Comparison of ENCODE assay signal across 13 mouse cellular contexts in genomic region chr11:98873900-98874299, GRCm38 (mm10). TPM values are rescaled to one million over a fixed set of nuclear protein-coding genes. Genes with fewer than 3 reads are reported as not detected.
DNase-seq lines count a peak whose midpoint lies in the region; ATAC-seq and TF ChIP-seq lines count a peak whose summit lies in the region.
"Had no signal": no experiment of that assay in that cellular context is flagged by ENCODE, and none has a peak within 500 bp of the region (broad histone marks: within the 10 kb centered on the region; RNA-seq: fewer than 3 reads in every experiment).

No protein-coding gene starts in this region.

- TF ChIP-seq CTCF in kidney, adult 2 months (conservative IDR thresholded peaks at IDR 0.05; ENCODE audit: insufficient read depth, insufficient read length, low read depth, low read length): no peak
- TF ChIP-seq CTCF in small intestine, adult 2 months (IDR thresholded peaks at IDR 0.05; ENCODE audit: extremely low read depth, insufficient read length, insufficient replicate concordance, low read depth, low read length): no peak

- 70% methylated on average over 9 of the region's 9 CpGs for WGBS in kidney, adult 2 months
- WGBS in liver, embryonic 16.5 days (ENCODE audit: insufficient replicate concordance): 59% methylated on average over 9 of the region's 9 CpGs
- WGBS in small intestine, adult 2 months: 23% methylated on average over 9 of the region's 9 CpGs

- H3K4me1 ChIP-seq in kidney, adult 2 months (ENCODE audit: control insufficient read depth, insufficient read depth, low read length): peaks cover 10% of the 10 kb centered on the region; the same call in 1 of the 2 replicates
- H3K4me1 ChIP-seq in liver, embryonic 16.5 days (ENCODE audit: control insufficient read depth, low read depth, low read length): peaks cover 8% of the 10 kb centered on the region
- H3K4me1 ChIP-seq in small intestine, adult 2 months (ENCODE audit: control insufficient read depth, insufficient read depth, insufficient read length, low read length): peaks cover 23% of the 10 kb centered on the region

- no peak overlapping the region for H3K4me3 ChIP-seq in kidney, adult 2 months (ENCODE audit: insufficient read depth, low read depth, low read length)
- H3K4me3 ChIP-seq in liver, embryonic 16.5 days (ENCODE audit: low read depth, low read length): no peak overlapping the region
- H3K4me3 ChIP-seq in small intestine, adult 2 months (ENCODE audit: low read depth, low read length): no peak overlapping the region

- H3K9me3 ChIP-seq in liver, embryonic 16.5 days (replicated peaks; ENCODE audit: control insufficient read depth, low read length): no peaks in the 10 kb centered on the region

- DNase-seq in kidney, adult 2 months: peak; percentile 33
- no peak for DNase-seq in kidney, adult 11 months
- DNase-seq in ovary, postnatal 36 days (ENCODE audit: low spot score): no peak
- DNase-seq in cerebellum, postnatal 36 days: no peak
- DNase-seq in layer of hippocampus, postnatal 10 days (ENCODE audit: low spot score in 2 of 2): no peak
- DNase-seq: cerebellum, adult 11-12 months; gastrocnemius, postnatal 36 days; retina, postnatal 1 day; thymus, adult 18-20 months had no signal

- no peaks in the 10 kb centered on the region for H3K27me3 ChIP-seq in kidney, adult 2 months (replicated peaks; ENCODE audit: control insufficient read depth, insufficient read depth, low read length)
- no peaks in the 10 kb centered on the region for H3K27me3 ChIP-seq in liver, embryonic 16.5 days (ENCODE audit: control insufficient read depth, insufficient read depth, low read depth, low read length)
- H3K27me3 ChIP-seq in small intestine, adult 2 months (ENCODE audit: control insufficient read depth, insufficient read depth, low read length): no peaks in the 10 kb centered on the region

- no peak for TF ChIP-seq POLR2A in kidney, adult 2 months (IDR thresholded peaks at IDR 0.05; ENCODE audit: low read depth, low read length)
- TF ChIP-seq POLR2A in small intestine, adult 2 months (IDR thresholded peaks at IDR 0.05; ENCODE audit: low read depth, low read length): no peak

- no peaks in the 10 kb centered on the region for H3K36me3 ChIP-seq in kidney, adult 2 months (ENCODE audit: control insufficient read depth, insufficient read depth, low read length)
- no peaks in the 10 kb centered on the region for H3K36me3 ChIP-seq in liver, embryonic 16.5 days (ENCODE audit: control insufficient read depth, insufficient read depth)
- H3K36me3 ChIP-seq in small intestine, adult 2 months (ENCODE audit: control insufficient read depth, insufficient read depth, low read length): peaks cover 13% of the 10 kb centered on the region

- ATAC-seq in erythroid progenitor cell, adult 5-6 weeks (replicated peaks; ENCODE audit: low FRiP score, poor library complexity, severe bottlenecking): peak; percentile 98
- ATAC-seq in liver, embryonic 16.5 days (ENCODE audit: low read depth): peak; percentile 68; the same call in 1 of the 2 replicates

- H3K4me2 ChIP-seq in liver, embryonic 16.5 days (ENCODE audit: low read depth, low read length): no peak overlapping the region

- no peak overlapping the region for H3K9ac ChIP-seq in liver, embryonic 16.5 days (ENCODE audit: low read depth, low read length)

- no peak overlapping the region for H3K27ac ChIP-seq in kidney, adult 2 months (ENCODE audit: insufficient read depth, low read depth, low read length)
- peak overlapping the region; percentile 19; the same call in 1 of the 2 replicates for H3K27ac ChIP-seq in liver, embryonic 16.5 days (ENCODE audit: low read length)
- H3K27ac ChIP-seq in small intestine, adult 2 months (ENCODE audit: insufficient read depth, low read depth, low read length): peak overlapping the region; percentile 85
- H3K27ac ChIP-seq: kidney, postnatal 0 days had no signal

RNA-seq across cellular contexts. Expression of gene Wipf2, which starts 10.5 kb away (rescaled TPM):
- 8.7 and 9.9 TPM in 2 replicates for polyA plus RNA-seq in kidney, adult 2 months (2012; rRNA removed)
- total RNA-seq in erythroid progenitor cell, adult 5-6 weeks (2015; ENCODE audit: low replicate concordance): 15.1 and 36.0 TPM in 2 replicates
- 8.2 and 8.9 TPM in 2 replicates for total RNA-seq in erythroid progenitor cell, adult 5-6 weeks (2017; ENCODE audit: low replicate concordance)
- 1.2 and 1.6 TPM in 2 replicates for polyA plus RNA-seq in liver, embryonic 16.5 days (2015; fragmentation: Nextera tagmentation; extraction: Ambion mirVana)
- 11.4 and 27.3 TPM in 2 replicates for polyA plus RNA-seq in small intestine, adult 2 months (2012; rRNA removed)
- 10 to 100 TPM; 29.7 to 30.9 TPM for total RNA-seq in layer of hippocampus, postnatal 10 days (2021)

RNA-seq across cellular contexts. Expression of gene Cdc6, which starts 33.7 kb away (rescaled TPM):
- 0.11 and 0.14 TPM in 2 replicates for polyA plus RNA-seq in kidney, adult 2 months (2012; rRNA removed)
- total RNA-seq in erythroid progenitor cell, adult 5-6 weeks (2015; ENCODE audit: low replicate concordance): 72.4 and 84.3 TPM in 2 replicates
- total RNA-seq in erythroid progenitor cell, adult 5-6 weeks (2017; ENCODE audit: low replicate concordance): 96.1 and 116 TPM in 2 replicates
- 52.7 and 57.3 TPM in 2 replicates for polyA plus RNA-seq in liver, embryonic 16.5 days (2015; fragmentation: Nextera tagmentation; extraction: Ambion mirVana)
- polyA plus RNA-seq in small intestine, adult 2 months (2012; rRNA removed): 0.37 and 0.65 TPM in 2 replicates
- total RNA-seq in layer of hippocampus, postnatal 10 days (2021): 1 to 10 TPM; 1.1 to 2.2 TPM

RNA-seq across cellular contexts. Expression of gene Rapgefl1, which starts 37.3 kb away (rescaled TPM):
- polyA plus RNA-seq in kidney, adult 2 months (2012; rRNA removed): 4.2 and 4.7 TPM in 2 replicates
- total RNA-seq in erythroid progenitor cell, adult 5-6 weeks (2015; ENCODE audit: low replicate concordance): 6.7 TPM in 1 of 2 replicates, not detected in the other
- 1.5 TPM in 1 of 2 replicates, not detected in the other for total RNA-seq in erythroid progenitor cell, adult 5-6 weeks (2017; ENCODE audit: low replicate concordance)
- polyA plus RNA-seq in liver, embryonic 16.5 days (2015; fragmentation: Nextera tagmentation; extraction: Ambion mirVana): 0.06 and 0.18 TPM in 2 replicates
- polyA plus RNA-seq in small intestine, adult 2 months (2012; rRNA removed): 11.4 and 47.6 TPM in 2 replicates
- 100 to 1,000 TPM; 148 to 154 TPM for total RNA-seq in layer of hippocampus, postnatal 10 days (2021)

RNA-seq across cellular contexts. Expression of gene Rara, which starts 53.7 kb away (rescaled TPM):
- 18.0 and 19.6 TPM in 2 replicates for polyA plus RNA-seq in kidney, adult 2 months (2012; rRNA removed)
- 4.3 and 18.4 TPM in 2 replicates for total RNA-seq in erythroid progenitor cell, adult 5-6 weeks (2015; ENCODE audit: low replicate concordance)
- total RNA-seq in erythroid progenitor cell, adult 5-6 weeks (2017; ENCODE audit: low replicate concordance): 0.51 and 1.4 TPM in 2 replicates
- polyA plus RNA-seq in liver, embryonic 16.5 days (2015; fragmentation: Nextera tagmentation; extraction: Ambion mirVana): 4.2 and 5.4 TPM in 2 replicates
- polyA plus RNA-seq in small intestine, adult 2 months (2012; rRNA removed): 25.3 and 56.3 TPM in 2 replicates
- 10 to 100 TPM; 21.7 to 24.0 TPM for total RNA-seq in layer of hippocampus, postnatal 10 days (2021)

Comparison
In these comparisons a context has a peak if more than half of its experiments do, and no peak if none do; other contexts are left out.
1. RNA of gene Cdc6, which starts 33.7 kb away (polyA plus RNA-seq): 52.7 to 57.3 TPM in liver, embryonic 16.5 days; 0.37 to 0.65 TPM in small intestine, adult 2 months and 0.11 to 0.14 TPM in kidney, adult 2 months; every median in the first group is over 10 times any median in the second.